Mouse (Mus musculus) heart, postnatal 10 days (tissue): ENCODE data around the gene Qrich1. TPM values are rescaled to one million over a fixed set of nuclear protein-coding genes. Genes with fewer than 3 reads are reported as not detected.

ENCODE experiments used
- DNase-seq, 2 experiments: peaks; one replicate each; pipeline ENCODE4 v3.0.0; 2021
- intact Hi-C: fragments of 180-260 bp; cut with DNase I; formaldehyde crosslinking; loops from one replicate; pipeline ENCODE4 v1.15.1; 2025
- total RNA-seq, 2 experiments: library from RNA; stranded (reverse); gene quantifications; 2 replicates each; pipeline ENCODE4 v1.2.3; 2021

The Qrich1 gene
- total RNA-seq, 2 experiments from 2014 or later = 83.5 to 89.6 TPM

GRCm38 (mm10) chr9:108491286-108491580 lies 25.4 kb upstream of the Qrich1 start:
- intact Hi-C loops = no loop called here
- DNase-seq = no peak

- intact Hi-C loops = loop anchor here (2.0 kb wide), 1 partner anchor 15 kb away; the partner anchor contains the start of gene Qars
- peak; percentile 47 to 53 for DNase-seq
Measured at GRCm38 (mm10) chr9:108492043-108492750, 24.4 kb upstream of the Qrich1 start.

- DNase-seq = no peak
Measured at GRCm38 (mm10) chr9:108493246-108493645, 23.4 kb upstream of the Qrich1 start.

GRCm38 (mm10) chr9:108494146-108494825 lies 22.3 kb upstream of the Qrich1 start:
- intact Hi-C loops = no loop called here

More at GRCm38 (mm10) chr9:108493246-108493645, 23.4 kb upstream of the Qrich1 start:
- intact Hi-C loops = loop anchor here (2.0 kb wide), 1 partner anchor 14 kb away; the partner anchor contains the start of gene Qars

GRCm38 (mm10) chr9:108494905-108495304 lies 21.7 kb upstream of the Qrich1 start:
- intact Hi-C loops = no loop called here
- no peak for DNase-seq

More at GRCm38 (mm10) chr9:108494146-108494825, 22.3 kb upstream of the Qrich1 start:
- DNase-seq = no peak

- no peak for DNase-seq
- intact Hi-C loops = no loop called here
Measured at GRCm38 (mm10) chr9:108499231-108499630, 17.4 kb upstream of the Qrich1 start.

- intact Hi-C loops = no loop called here
Measured at GRCm38 (mm10) chr9:108499943-108500342, 16.7 kb upstream of the Qrich1 start.

GRCm38 (mm10) chr9:108506901-108507300 lies 9.7 kb upstream of the Qrich1 start:
- intact Hi-C loops = loop anchor here (2.0 kb wide), 1 partner anchor 14 kb away; no protein-coding TSS in a partner anchor
- DNase-seq = no peak

More at GRCm38 (mm10) chr9:108499943-108500342, 16.7 kb upstream of the Qrich1 start:
- no peak for DNase-seq

GRCm38 (mm10) chr9:108507619-108508434 lies 8.8 kb upstream of the Qrich1 start, which contains the start of gene Qars:
TSS of gene Qars (plus strand) at chr9:108507706.
- intact Hi-C loops = loop anchor here (2.0 kb wide), 1 partner anchor 15 kb away; no protein-coding TSS in a partner anchor
- DNase-seq = peak; percentile 96

- intact Hi-C loops = no loop called here
- DNase-seq = no peak
Measured at GRCm38 (mm10) chr9:108508776-108509175, 7.8 kb upstream of the Qrich1 start.

- intact Hi-C loops = loop anchor here (5.0 kb wide), 1 partner anchor 40 kb away; no protein-coding TSS in a partner anchor
- DNase-seq = peak; percentile 88
Measured at GRCm38 (mm10) chr9:108517253-108517930, 786 bp downstream of the Qrich1 start.

- intact Hi-C loops = loop anchor here (5.0 kb wide), 1 partner anchor 39 kb away; no protein-coding TSS in a partner anchor
- peak in 1 of 2 experiments; percentile 56 for DNase-seq
Measured at GRCm38 (mm10) chr9:108517931-108518332, 1.3 kb downstream of the Qrich1 start.

- DNase-seq = no peak
- intact Hi-C loops = no loop called here
Measured at GRCm38 (mm10) chr9:108521604-108522003, 5.0 kb downstream of the Qrich1 start.

- intact Hi-C loops = no loop called here
- no peak for DNase-seq
Measured at GRCm38 (mm10) chr9:108523341-108523740, 6.7 kb downstream of the Qrich1 start.

- intact Hi-C loops = no loop called here
- no peak for DNase-seq
Measured at GRCm38 (mm10) chr9:108525400-108525799, 8.8 kb downstream of the Qrich1 start.

- no peak for DNase-seq
- intact Hi-C loops = loop anchor here (10.0 kb wide), 1 partner anchor 736 kb away; no protein-coding TSS in a partner anchor
Measured at GRCm38 (mm10) chr9:108530954-108531353, 14.3 kb downstream of the Qrich1 start.

GRCm38 (mm10) chr9:108531496-108531895 lies 14.9 kb downstream of the Qrich1 start:
- DNase-seq = no peak
- intact Hi-C loops = loop anchor here (10.0 kb wide), 1 partner anchor 737 kb away; no protein-coding TSS in a partner anchor

GRCm38 (mm10) chr9:108540846-108541245 lies 24.2 kb downstream of the Qrich1 start:
- intact Hi-C loops = no loop called here
- DNase-seq = no peak

- no peak for DNase-seq
- intact Hi-C loops = no loop called here
Measured at GRCm38 (mm10) chr9:108545986-108546385, 29.4 kb downstream of the Qrich1 start.

- intact Hi-C loops = no loop called here
- no peak for DNase-seq
Measured at GRCm38 (mm10) chr9:108546875-108547274, 30.3 kb downstream of the Qrich1 start.
